Mouse (Mus musculus) kidney, embryonic 16.5 days (tissue): ENCODE results near the gene BC030870. TPM values are rescaled to one million over a fixed set of nuclear protein-coding genes. Genes with fewer than 3 reads are reported as not detected.

Experiments
- ATAC-seq: fragments of 200-750 bp; cut with Nextera tagmentation; 2 replicates; pipeline ENCODE4 v1.8.0; 2017; ENCODE audit warnings: moderate TSS enrichment; ENCODE audit not compliant: low FRiP score, low TSS enrichment
- H3K27ac ChIP-seq: fragments of 300-500 bp; sonication (generic); 2 replicates; pipeline ENCODE4 v1.5.1; 2014; ENCODE audit warnings: low read length
- H3K27me3 ChIP-seq: fragments of 300-500 bp; sonication (generic); 2 replicates; pipeline ENCODE4 v1.6.1; 2014; ENCODE audit warnings: low read length, control low read depth, mixed read lengths; ENCODE audit not compliant: insufficient read depth
- H3K36me3 ChIP-seq: fragments of 300-500 bp; sonication (generic); 2 replicates; pipeline ENCODE4 v1.6.1; 2014; ENCODE audit warnings: low read length, control low read depth, mixed read lengths; ENCODE audit not compliant: insufficient read depth
- H3K4me1 ChIP-seq: fragments of 300-500 bp; sonication (generic); 2 replicates; pipeline ENCODE4 v1.6.1; 2014; ENCODE audit warnings: low read length, control low read depth, mixed read lengths; ENCODE audit not compliant: insufficient read depth
- H3K4me2 ChIP-seq: fragments of 300-500 bp; sonication (generic); replicated peaks from 2 replicates; pipeline ENCODE4 v1.6.1; 2014; ENCODE audit warnings: low read depth, low read length
- H3K4me3 ChIP-seq: fragments of 300-500 bp; sonication (generic); 2 replicates; pipeline ENCODE4 v1.5.1; 2014; ENCODE audit warnings: mild to moderate bottlenecking, low read length
- H3K9ac ChIP-seq: fragments of 300-500 bp; sonication (generic); replicated peaks from 2 replicates; pipeline ENCODE4 v1.6.1; 2014; ENCODE audit warnings: low read length
- H3K9me3 ChIP-seq: fragments of 300-500 bp; sonication (generic); 2 replicates; pipeline ENCODE4 v1.6.1; 2016; ENCODE audit warnings: low read length, control low read depth
- WGBS: fragments of 180-500 bp; shearing (Covaris S2); extraction: QIAGEN DNeasy Blood & Tissue Kit; methylation state at CpG from one replicate; pipeline ENCODE4 v1.1.7; 2014; 5-methylcytosine and 5-hydroxymethylcytosine counted together
- microRNA-seq: library from miRNA; unstranded; fragments of <30 nt; microRNA quantifications from one replicate; pipeline ENCODE4, GENCODE M21; 2016
- polyA plus RNA-seq: library from polyadenylated mRNA; unstranded; fragments of >200 nt; fragmentation: Nextera tagmentation; extraction: Ambion mirVana; gene quantifications from 2 replicates; pipeline ENCODE4 v1.2.1, GENCODE M21; 2015

BC030870 gene
- polyA plus RNA-seq, 1 experiment from 2014 or later, result 0.17 TPM

- no peaks in the 10 kb centered on the region for H3K4me1 ChIP-seq
- no peak overlapping the region for H3K9ac ChIP-seq
- H3K27ac ChIP-seq, result no peak overlapping the region
- no peak for ATAC-seq
- no peak overlapping the region for H3K4me3 ChIP-seq
- H3K27me3 ChIP-seq, result no peaks in the 10 kb centered on the region
- WGBS, result 70% methylated on average over 4 of the region's 4 CpGs
- H3K4me2 ChIP-seq, result no peak overlapping the region
- H3K9me3 ChIP-seq, result no peaks in the 10 kb centered on the region
- H3K36me3 ChIP-seq, result no peaks in the 10 kb centered on the region
These were observed 67.2 kb downstream of the BC030870 start for GRCm38 (mm10) chr8:65062195-65062594.

GRCm38 (mm10) chr8:65056722-65057121 lies 72.6 kb downstream of the BC030870 start:
- Histone ChIP-seq H3K9ac (no peak overlapping the region), H3K27ac (no peak overlapping the region), H3K36me3 (no peaks in the 10 kb centered on the region), H3K4me1 (0 out of 2 replicates have a peak, but pooled peaks cover 4% of the 10 kb centered on the region), H3K4me2 (no peak overlapping the region), H3K9me3 (no peaks in the 10 kb centered on the region), H3K27me3 (no peaks in the 10 kb centered on the region), H3K4me3 (no peak overlapping the region)
- 91% methylated on average over 4 of the region's 4 CpGs for WGBS
- ATAC-seq, result no peak

DNA sequence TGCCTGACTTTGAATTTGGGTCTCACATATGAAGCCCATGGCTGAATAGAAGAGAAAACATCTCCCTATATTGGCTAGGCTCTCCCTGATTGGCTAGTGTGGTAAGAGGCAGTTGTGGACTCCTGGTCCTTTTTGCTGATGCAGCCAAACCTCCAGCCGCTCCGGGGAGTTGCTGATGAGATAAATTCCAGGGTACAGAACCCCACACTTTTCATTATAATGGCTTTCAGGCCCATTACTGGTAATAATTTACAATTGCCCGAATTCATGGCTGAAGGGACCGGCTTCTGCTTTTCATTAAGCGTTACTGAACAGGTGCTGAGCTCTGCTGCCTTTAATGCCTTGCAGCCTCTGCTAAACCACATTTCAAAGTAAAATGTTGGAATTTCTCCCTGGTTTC lies 75.4 kb downstream of the BC030870 start:
- no peak for ATAC-seq
- no peak overlapping the region for H3K9ac ChIP-seq
- H3K36me3 ChIP-seq, result no peaks in the 10 kb centered on the region
- H3K9me3 ChIP-seq, result no peaks in the 10 kb centered on the region
- H3K27ac ChIP-seq, result peak overlapping the region; percentile 9; the same call in 1 of the 2 replicates
- H3K27me3 ChIP-seq, result no peaks in the 10 kb centered on the region
- no peak overlapping the region for H3K4me3 ChIP-seq
- 29% methylated on average over 5 of the region's 5 CpGs for WGBS
- no peak overlapping the region for H3K4me2 ChIP-seq
- H3K4me1 ChIP-seq, result 0 out of 2 replicates have a peak, but pooled peaks cover 4% of the 10 kb centered on the region

- no peaks in the 10 kb centered on the region for H3K9me3 ChIP-seq
These were observed 75.8 kb downstream of the BC030870 start for GRCm38 (mm10) chr8:65053554-65053953.

DNA sequence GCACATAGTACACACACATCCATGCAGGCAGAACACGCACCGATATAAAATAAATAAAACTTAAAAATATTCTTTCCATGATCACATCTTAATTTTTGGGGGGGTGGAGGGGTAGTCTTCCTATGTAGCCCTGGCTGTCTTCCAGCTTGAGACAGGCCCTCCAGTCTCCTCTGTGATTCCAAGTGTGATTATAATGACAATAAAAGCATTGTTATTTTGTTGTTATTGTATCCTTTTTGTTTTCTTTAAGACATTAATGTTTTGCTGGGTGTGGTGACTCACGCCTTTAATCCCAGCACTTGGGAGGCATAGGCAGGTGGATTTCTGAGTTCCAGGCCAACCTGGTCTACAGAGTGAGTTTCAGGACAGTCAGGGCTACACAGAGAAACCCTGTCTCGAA lies 81.6 kb downstream of the BC030870 start:
- Histone ChIP-seq H3K4me2 (no peak overlapping the region), H3K27me3 (no peaks in the 10 kb centered on the region), H3K9ac (no peak overlapping the region), H3K4me1 (no peaks in the 10 kb centered on the region), H3K27ac (no peak overlapping the region), H3K9me3 (no peaks in the 10 kb centered on the region), H3K4me3 (no peak overlapping the region), H3K36me3 (no peaks in the 10 kb centered on the region)
- ATAC-seq, result no peak
- 95% methylated on average over 4 of the region's 4 CpGs for WGBS

More at GRCm38 (mm10) chr8:65053554-65053953, 75.8 kb downstream of the BC030870 start:
- H3K4me2 ChIP-seq, result no peak overlapping the region
- no peak overlapping the region for H3K9ac ChIP-seq
- H3K4me3 ChIP-seq, result no peak overlapping the region
- WGBS, result 61% methylated on average over 3 of the region's 3 CpGs
- 0 out of 2 replicates have a peak, but pooled peaks cover 4% of the 10 kb centered on the region for H3K4me1 ChIP-seq
- H3K36me3 ChIP-seq, result no peaks in the 10 kb centered on the region
- H3K27me3 ChIP-seq, result no peaks in the 10 kb centered on the region
- H3K27ac ChIP-seq, result 0 out of 2 replicates have a peak overlapping the region, but pooled peaks have one; percentile 16
- ATAC-seq, result no peak

DNA sequence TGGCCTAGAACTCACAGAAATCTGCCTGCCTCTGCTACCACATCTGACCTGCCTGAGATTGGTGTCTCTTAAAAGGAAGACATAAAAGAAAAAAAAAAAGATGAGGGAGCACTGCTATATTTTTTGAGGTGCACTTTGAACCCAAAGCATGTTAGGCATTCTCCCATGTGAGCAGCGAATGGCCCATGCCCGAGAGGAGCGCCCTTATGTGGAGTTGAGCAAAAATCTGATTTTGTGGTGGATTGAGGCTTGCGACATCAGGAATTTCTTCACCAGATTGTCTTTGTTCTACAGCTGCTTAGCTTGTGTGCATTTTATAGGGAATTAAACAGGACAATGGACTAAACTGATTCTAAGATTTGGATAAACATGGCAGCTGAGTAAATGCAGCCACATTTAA lies 82.2 kb downstream of the BC030870 start:
- Histone ChIP-seq H3K36me3 (no peaks in the 10 kb centered on the region), H3K9me3 (no peaks in the 10 kb centered on the region), H3K4me2 (no peak overlapping the region), H3K27ac (no peak overlapping the region), H3K4me3 (no peak overlapping the region), H3K4me1 (no peaks in the 10 kb centered on the region), H3K27me3 (no peaks in the 10 kb centered on the region), H3K9ac (no peak overlapping the region)
- WGBS, result 96% methylated on average over 4 of the region's 4 CpGs
- no peak for ATAC-seq

DNA sequence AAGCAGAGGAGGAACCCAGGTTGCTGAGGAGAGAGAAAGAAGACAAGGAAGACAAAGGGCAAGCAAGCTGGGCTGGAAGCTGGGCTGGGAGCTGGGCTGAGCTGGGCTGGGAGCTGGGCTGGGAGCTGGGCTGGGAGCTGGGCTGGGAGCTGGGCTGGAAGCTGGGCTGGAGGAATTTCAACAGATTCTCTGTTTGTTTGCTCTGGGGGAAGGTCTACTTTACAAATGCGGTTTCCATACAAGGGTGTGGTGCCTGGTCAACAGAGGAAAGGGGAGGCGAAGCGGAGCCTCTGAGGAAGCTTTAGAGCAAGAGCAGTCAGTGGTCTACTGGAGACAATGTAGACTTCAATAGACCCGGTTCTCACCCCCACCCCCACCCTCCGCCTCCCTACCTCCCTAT lies 82.8 kb downstream of the BC030870 start:
- H3K4me1 ChIP-seq, result no peaks in the 10 kb centered on the region
- no peaks in the 10 kb centered on the region for H3K9me3 ChIP-seq
- no peak overlapping the region for H3K9ac ChIP-seq
- H3K27ac ChIP-seq, result no peak overlapping the region
- H3K36me3 ChIP-seq, result no peaks in the 10 kb centered on the region
- H3K4me3 ChIP-seq, result no peak overlapping the region
- H3K4me2 ChIP-seq, result no peak overlapping the region
- H3K27me3 ChIP-seq, result no peaks in the 10 kb centered on the region
- ATAC-seq, result peak; percentile 46; the same call in 1 of the 2 replicates
- 61% methylated on average over 5 of the region's 5 CpGs for WGBS

- H3K4me3 ChIP-seq, result peak within 1 kb of the TSS; percentile 41
- peak within 1 kb of the TSS; percentile 60 for H3K4me2 ChIP-seq
- peak; percentile 91 for ATAC-seq
- peak within 1 kb of the TSS; percentile 78 for H3K27ac ChIP-seq
- peak within 1 kb of the TSS; percentile 53 for H3K9ac ChIP-seq
- WGBS, result 2% methylated on average over 8 of the region's 8 CpGs
- H3K4me1 ChIP-seq, result peaks cover 31% of the 10 kb centered on the region
- H3K36me3 ChIP-seq, result no peaks in the 10 kb centered on the region
- no peaks in the 10 kb centered on the region for H3K9me3 ChIP-seq
- no peaks in the 10 kb centered on the region for H3K27me3 ChIP-seq
These were observed 92.2 kb downstream of the BC030870 start, which contains the start of gene Apela for GRCm38 (mm10) chr8:65037117-65037533. Gene Apela (minus strand): TSS chr8:65037336.

Small RNA genes within 50 kb of the gene (microRNA-seq; reads per million reads assigned to microRNA genes)
- gene Gm24333, result not detected

Other genes with a start within 250 kb of the BC030870 start
- gene Tmem192, start 182.4 kb downstream of the BC030870 start, polyA plus RNA-seq, result 33.1 and 34.4 TPM in 2 replicates
- 0.09 TPM in 1 of 2 replicates, not detected in the other for gene Trim75, start 141.7 kb downstream of the BC030870 start, polyA plus RNA-seq
- 0.15 and 0.57 TPM in 2 replicates for gene Trim61, start 111.0 kb downstream of the BC030870 start, polyA plus RNA-seq
- 0.07 and 0.08 TPM in 2 replicates for gene Trim60, start 111.0 kb downstream of the BC030870 start, polyA plus RNA-seq
- gene Apela, start 92.2 kb downstream of the BC030870 start, polyA plus RNA-seq, result 13.8 and 18.9 TPM in 2 replicates
- not detected in 2 replicates for gene Gm10663, start 54.5 kb downstream of the BC030870 start, polyA plus RNA-seq